Mouse (Mus musculus) brain, adult 2 months (tissue): ENCODE measurements around the gene Ddx11.
"Not testable (repeated sequence)": the region's sequence is repeated elsewhere in the genome, so short reads cannot be mapped to it uniquely, and the experiment has no call there.

ENCODE experiments used
- DNase-seq: peaks from one replicate; pipeline ENCODE4 v3.0.0; 2011; ENCODE audit warnings: low read depth, low spot score

Ddx11 gene

DNA sequence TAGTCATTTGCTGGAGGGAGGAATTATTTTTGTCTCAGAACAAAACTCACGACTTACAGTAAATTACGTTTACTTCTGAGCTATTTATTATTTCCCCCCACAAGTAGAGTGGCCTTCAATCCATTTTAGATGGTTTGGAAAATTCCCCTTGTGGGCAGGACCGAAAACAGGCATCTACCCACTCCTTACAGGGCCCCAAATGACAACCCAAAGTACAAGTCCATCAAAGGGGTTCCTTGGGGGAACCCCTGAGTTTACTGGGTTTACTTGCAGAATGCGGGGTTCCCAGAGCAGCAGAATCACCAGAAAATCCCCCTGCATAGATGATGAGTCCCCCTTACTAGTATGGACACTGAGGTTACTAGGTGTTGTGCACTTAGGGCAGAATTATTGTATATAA lies 11.2 kb upstream of the Ddx11 start:
- DNase-seq = no peak

- no peak for DNase-seq
Measured at GRCm38 (mm10) chr17:66118991-66119390, 4.3 kb upstream of the Ddx11 start.

GRCm38 (mm10) chr17:66120701-66121100 lies 2.6 kb upstream of the Ddx11 start:
- peak; percentile 52 for DNase-seq

DNA sequence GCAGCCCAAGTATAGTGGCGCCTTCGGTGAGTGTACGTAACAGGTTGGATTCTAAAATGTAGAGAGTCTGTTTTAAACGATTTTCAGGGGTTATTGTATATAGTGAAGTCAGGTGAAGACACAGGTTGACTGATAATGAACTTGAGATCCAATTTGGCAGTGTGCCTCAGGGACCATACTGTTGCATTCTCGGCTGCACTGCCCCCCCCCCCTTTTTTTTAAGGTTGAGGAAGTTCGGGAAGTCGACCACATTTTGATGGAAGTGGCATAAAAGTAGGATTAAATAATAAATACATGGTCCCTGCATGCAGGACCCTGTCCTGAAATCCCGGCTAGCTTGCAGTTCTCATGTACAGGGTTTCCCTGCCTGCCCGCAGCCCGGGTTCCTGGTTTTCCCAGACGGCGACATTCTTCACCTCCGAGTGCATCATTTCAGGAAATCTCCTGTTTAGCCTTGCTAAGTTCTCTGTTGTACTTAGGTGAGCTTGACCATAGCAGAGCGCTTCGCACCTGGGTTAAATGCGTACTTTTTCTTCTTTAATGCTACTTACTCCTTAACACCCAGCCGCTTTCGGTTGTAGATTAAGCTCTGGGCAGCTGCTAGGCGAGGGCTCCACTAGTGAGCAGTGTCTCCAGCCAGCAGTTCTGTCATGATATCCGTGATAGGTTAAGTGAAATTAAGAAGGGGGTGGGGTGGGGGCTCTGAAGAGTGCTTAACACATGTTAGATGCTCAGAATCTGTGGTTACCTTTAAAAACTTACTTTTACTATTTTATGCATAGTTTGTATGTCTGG lies 693 bp downstream of the Ddx11 start:
- no peak for DNase-seq

- DNase-seq = peak; percentile 19
Measured at GRCm38 (mm10) chr17:66125211-66125610, 1.9 kb downstream of the Ddx11 start.

DNA sequence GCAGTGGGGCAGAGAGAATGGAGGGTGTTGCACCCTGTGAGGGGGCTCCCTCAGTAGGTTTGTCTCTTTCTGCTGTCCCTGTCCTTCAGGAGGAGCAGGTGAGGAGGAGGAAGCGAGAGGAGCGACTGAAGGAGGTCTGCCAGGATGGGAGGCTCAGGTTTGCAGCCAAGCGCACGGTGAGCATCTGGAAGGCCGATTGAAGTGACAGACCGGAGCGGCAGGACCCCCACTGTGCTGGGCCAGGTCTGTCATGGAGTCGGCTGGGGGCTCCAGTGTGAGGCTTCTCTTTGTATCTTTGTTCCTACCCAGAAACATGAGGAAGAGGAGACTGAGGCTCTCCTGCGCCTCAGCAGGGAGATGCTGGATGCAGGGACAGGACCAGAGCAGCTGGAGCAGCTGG lies 7.1 kb downstream of the Ddx11 start:
- DNase-seq = no peak

GRCm38 (mm10) chr17:66131212-66131611 lies 7.9 kb downstream of the Ddx11 start:
- no peak for DNase-seq

GRCm38 (mm10) chr17:66152706-66153662 lies 29.7 kb downstream of the Ddx11 start:
- DNase-seq = not testable (repeated sequence)

DNA sequence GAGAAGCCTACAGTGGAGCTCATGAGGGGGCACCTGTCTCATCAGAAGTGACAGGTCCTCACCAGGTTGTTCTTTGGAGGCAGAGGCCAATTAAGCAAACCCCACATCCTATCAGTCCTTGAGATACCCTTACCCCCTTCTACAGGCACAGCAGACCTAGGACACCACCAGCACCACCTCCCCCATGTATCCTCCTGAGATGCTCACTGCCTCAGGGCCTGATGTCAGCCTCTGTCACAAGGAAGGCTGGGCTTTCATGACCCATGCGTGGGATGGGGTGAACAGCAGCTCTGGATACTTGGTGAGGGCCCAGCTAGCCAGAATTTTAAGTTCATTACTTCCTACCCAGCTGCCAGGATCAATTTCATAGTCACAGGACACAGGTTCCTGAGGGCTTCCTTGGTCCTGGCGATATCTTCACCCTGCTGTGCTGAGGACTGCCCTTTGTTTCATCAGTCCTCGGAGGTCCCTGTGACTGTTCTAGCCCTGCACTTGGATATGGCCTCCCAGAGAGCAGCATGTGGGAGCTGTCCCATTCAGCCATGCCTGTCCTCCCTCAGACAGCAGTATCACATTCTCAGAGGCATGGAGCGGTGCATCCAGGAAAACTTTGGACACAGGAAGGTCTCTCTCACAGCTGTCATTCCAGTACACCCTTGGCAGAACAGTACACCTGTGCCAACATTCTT lies 30.6 kb downstream of the Ddx11 start:
- DNase-seq = not testable (repeated sequence)

- DNase-seq = no peak
Measured at GRCm38 (mm10) chr17:66154876-66155275, 31.6 kb downstream of the Ddx11 start.

DNA sequence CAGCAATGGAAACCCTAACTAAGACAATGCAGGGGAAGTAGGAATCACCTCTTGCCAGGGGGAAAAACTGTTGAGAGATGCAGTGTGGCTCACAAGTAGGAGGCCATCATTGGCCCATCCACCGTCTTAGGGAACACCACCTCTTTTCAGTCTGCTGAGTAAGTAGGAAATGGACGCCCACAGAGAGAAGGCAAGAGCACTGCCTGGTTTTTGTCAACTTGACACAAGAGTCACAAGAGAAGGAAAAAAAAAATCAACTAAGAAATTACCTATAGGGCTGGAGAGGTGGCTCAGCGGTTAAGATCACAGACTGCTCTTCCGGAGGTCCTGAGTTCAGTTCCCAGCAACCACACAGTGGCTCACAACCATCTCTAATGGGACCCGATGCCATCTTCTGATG lies 35.0 kb downstream of the Ddx11 start:
- DNase-seq = no peak

GRCm38 (mm10) chr17:66167141-66167540 lies 43.8 kb downstream of the Ddx11 start:
- DNase-seq = not testable (repeated sequence)

- DNase-seq = not testable (repeated sequence)
Measured at GRCm38 (mm10) chr17:66170971-66171370, 47.7 kb downstream of the Ddx11 start.

GRCm38 (mm10) chr17:66190577-66190976 lies 67.3 kb downstream of the Ddx11 start:
- no peak for DNase-seq

DNA sequence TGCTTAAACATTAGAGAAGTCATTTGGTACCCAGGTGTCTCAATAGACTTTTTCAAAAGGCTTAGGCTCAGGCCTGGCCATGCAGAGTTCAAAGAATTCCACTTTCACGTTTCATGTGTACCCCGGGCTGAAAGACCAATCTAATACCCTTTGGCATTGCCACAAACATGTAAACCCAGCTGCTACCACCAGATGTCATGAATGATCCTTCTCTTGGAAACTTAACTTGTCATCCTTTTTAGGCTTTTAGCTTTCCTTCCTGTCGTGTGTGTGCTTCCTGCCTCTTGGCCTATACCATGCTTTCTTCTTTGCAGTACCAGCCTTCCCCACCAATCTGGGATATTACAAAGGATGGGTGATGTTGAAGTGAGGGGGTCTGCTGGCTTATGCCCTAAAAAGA lies 73.7 kb downstream of the Ddx11 start:
- peak; percentile 39 for DNase-seq
